Mouse (Mus musculus): ENCODE results near the gene Gm44965. TPM values are rescaled to one million over a fixed set of nuclear protein-coding genes. Genes with fewer than 3 reads are reported as not detected.

Gm44965 gene
- total RNA-seq (2014; rRNA removed): not detected in 2 replicates
- 0.54 TPM in 1 of 2 replicates, not detected in the other for polyA plus RNA-seq (2015; fragmentation: Nextera tagmentation; extraction: Ambion mirVana)

- WGBS: 3% methylated on average over 44 of the region's 45 CpGs
- H3K4me3 ChIP-seq (ENCODE audit: low read length): peak within 1 kb of the TSS; percentile 69
- H3K27ac ChIP-seq: peak within 1 kb of the TSS; percentile 98
- TF ChIP-seq CTCF (IDR thresholded peaks at IDR 0.05; ENCODE audit: low read depth): peak; percentile 66
- H3K36me3 ChIP-seq (ENCODE audit: insufficient read depth, low read length): peaks cover 24% of the 10 kb centered on the region
- DNase-seq (ENCODE audit: low spot score): peak; percentile 96
- peaks cover 10% of the 10 kb centered on the region; the same call in 1 of the 2 replicates for H3K4me1 ChIP-seq (ENCODE audit: insufficient read depth, low read length)
- peak within 1 kb of the TSS; percentile 93 for H3K9ac ChIP-seq (replicated peaks; ENCODE audit: low read length)
- 0 out of 2 replicates have a peak, but pooled peaks cover 3% of the 10 kb centered on the region for H3K9me3 ChIP-seq (ENCODE audit: low read length)
- ATAC-seq: peak; percentile 95
- H3K27me3 ChIP-seq (ENCODE audit: insufficient read depth, low read length): no peaks in the 10 kb centered on the region
- peak within 1 kb of the TSS; percentile 85 for H3K4me2 ChIP-seq (ENCODE audit: low read depth, low read length)
Observed at GRCm38 (mm10) chr6:48593158-48594042, at the start of gene Gm44965, which contains the start of gene Repin1. Gm44965 (plus strand) TSS chr6:48593941. Repin1 (plus strand) TSS chr6:48593883.

GRCm38 (mm10) chr6:48545251-48545650 is 48.5 kb upstream of the Gm44965 start:
- no peak overlapping the region for H3K9ac ChIP-seq (replicated peaks; ENCODE audit: low read length)
- 74% methylated on average over 5 of the region's 5 CpGs for WGBS
- ATAC-seq (no peak), DNase-seq (ENCODE audit: low spot score) (no peak)
- no peaks in the 10 kb centered on the region for H3K4me1 ChIP-seq (ENCODE audit: insufficient read depth, low read length)
- H3K4me2 ChIP-seq (ENCODE audit: low read depth, low read length): no peak overlapping the region
- TF ChIP-seq CTCF (IDR thresholded peaks at IDR 0.05; ENCODE audit: low read depth): no peak
- no peak overlapping the region for H3K4me3 ChIP-seq (ENCODE audit: low read length)
- H3K36me3 ChIP-seq (ENCODE audit: insufficient read depth, low read length): peaks cover 14% of the 10 kb centered on the region; the same call in 1 of the 2 replicates
- no peak overlapping the region for H3K27ac ChIP-seq
- no peaks in the 10 kb centered on the region for H3K9me3 ChIP-seq (ENCODE audit: low read length)
- no peaks in the 10 kb centered on the region for H3K27me3 ChIP-seq (ENCODE audit: insufficient read depth, low read length)

DNA sequence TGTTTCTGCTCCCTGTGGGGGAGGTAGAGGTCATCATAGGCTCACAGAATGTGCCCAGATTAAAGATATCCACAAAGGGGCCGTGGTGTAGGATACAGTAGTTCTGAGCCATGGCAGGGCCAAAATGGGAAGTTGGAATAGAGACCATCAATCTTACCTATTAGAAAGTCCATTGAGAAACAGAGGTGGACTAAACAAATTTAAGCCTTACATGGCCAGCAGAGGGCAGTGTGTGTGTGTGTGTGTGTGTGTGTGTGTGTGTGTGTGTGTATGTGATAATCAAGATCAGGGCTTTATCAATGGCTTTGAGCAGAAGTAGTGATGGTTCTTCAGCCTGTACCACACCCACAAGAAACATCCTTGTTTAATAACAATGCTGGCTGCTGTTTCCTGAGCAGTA is 47.5 kb upstream of the Gm44965 start:
- H3K4me2 ChIP-seq (ENCODE audit: low read depth, low read length): no peak overlapping the region
- H3K27me3 ChIP-seq (ENCODE audit: insufficient read depth, low read length): no peaks in the 10 kb centered on the region
- no peak overlapping the region for H3K4me3 ChIP-seq (ENCODE audit: low read length)
- 41% methylated on average over 1 of the region's 1 CpGs for WGBS
- H3K9me3 ChIP-seq (ENCODE audit: low read length): no peaks in the 10 kb centered on the region
- DNase-seq (ENCODE audit: low spot score) (peak; percentile 68), ATAC-seq (no peak)
- peak; percentile 87 for TF ChIP-seq CTCF (IDR thresholded peaks at IDR 0.05; ENCODE audit: low read depth)
- H3K9ac ChIP-seq (replicated peaks; ENCODE audit: low read length): no peak overlapping the region
- no peaks in the 10 kb centered on the region for H3K4me1 ChIP-seq (ENCODE audit: insufficient read depth, low read length)
- peaks cover 5% of the 10 kb centered on the region; the same call in 1 of the 2 replicates for H3K36me3 ChIP-seq (ENCODE audit: insufficient read depth, low read length)
- H3K27ac ChIP-seq: no peak overlapping the region

DNA sequence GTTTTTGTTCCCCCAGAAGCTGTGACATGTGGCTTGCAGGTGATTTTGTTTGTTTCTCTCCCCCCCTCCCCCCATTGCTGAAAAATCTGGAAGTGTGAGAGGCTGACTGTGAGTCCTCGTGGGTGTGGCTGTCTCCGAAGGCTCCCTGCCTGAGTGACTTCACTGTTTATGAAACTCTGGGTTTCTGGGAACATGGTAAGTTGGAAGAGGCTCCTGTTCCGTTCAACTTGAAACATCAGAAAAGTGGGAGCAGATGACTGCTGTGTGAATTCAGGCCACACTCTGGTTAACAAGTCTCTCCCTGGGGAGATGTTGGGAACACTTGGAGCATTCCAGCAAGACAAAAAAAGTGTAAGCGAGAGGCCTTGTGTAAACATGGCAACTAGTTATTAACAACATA is 46.9 kb upstream of the Gm44965 start:
- no peak overlapping the region for H3K9ac ChIP-seq (replicated peaks; ENCODE audit: low read length)
- H3K4me3 ChIP-seq (ENCODE audit: low read length): no peak overlapping the region
- TF ChIP-seq CTCF (IDR thresholded peaks at IDR 0.05; ENCODE audit: low read depth): no peak
- H3K4me2 ChIP-seq (ENCODE audit: low read depth, low read length): no peak overlapping the region
- H3K36me3 ChIP-seq (ENCODE audit: insufficient read depth, low read length): no peaks in the 10 kb centered on the region
- H3K27me3 ChIP-seq (ENCODE audit: insufficient read depth, low read length): no peaks in the 10 kb centered on the region
- H3K27ac ChIP-seq: no peak overlapping the region
- ATAC-seq (no peak), DNase-seq (ENCODE audit: low spot score) (no peak)
- H3K9me3 ChIP-seq (ENCODE audit: low read length): no peaks in the 10 kb centered on the region
- 63% methylated on average over 4 of the region's 4 CpGs for WGBS
- H3K4me1 ChIP-seq (ENCODE audit: insufficient read depth, low read length): no peaks in the 10 kb centered on the region

- TF ChIP-seq CTCF (IDR thresholded peaks at IDR 0.05; ENCODE audit: low read depth): no peak
- Histone ChIP-seq H3K4me3 (ENCODE audit: low read length) (no peak overlapping the region), H3K27me3 (ENCODE audit: insufficient read depth, low read length) (no peaks in the 10 kb centered on the region), H3K36me3 (ENCODE audit: insufficient read depth, low read length) (no peaks in the 10 kb centered on the region), H3K4me1 (ENCODE audit: insufficient read depth, low read length) (no peaks in the 10 kb centered on the region), H3K4me2 (ENCODE audit: low read depth, low read length) (no peak overlapping the region), H3K27ac (no peak overlapping the region), H3K9me3 (ENCODE audit: low read length) (no peaks in the 10 kb centered on the region), H3K9ac (replicated peaks; ENCODE audit: low read length) (no peak overlapping the region)
- DNase-seq (ENCODE audit: low spot score): no peak
- no peak for ATAC-seq
- WGBS: 91% methylated on average over 6 of the region's 6 CpGs
Observed at GRCm38 (mm10) chr6:48548314-48548713, 45.4 kb upstream of the Gm44965 start.

DNA sequence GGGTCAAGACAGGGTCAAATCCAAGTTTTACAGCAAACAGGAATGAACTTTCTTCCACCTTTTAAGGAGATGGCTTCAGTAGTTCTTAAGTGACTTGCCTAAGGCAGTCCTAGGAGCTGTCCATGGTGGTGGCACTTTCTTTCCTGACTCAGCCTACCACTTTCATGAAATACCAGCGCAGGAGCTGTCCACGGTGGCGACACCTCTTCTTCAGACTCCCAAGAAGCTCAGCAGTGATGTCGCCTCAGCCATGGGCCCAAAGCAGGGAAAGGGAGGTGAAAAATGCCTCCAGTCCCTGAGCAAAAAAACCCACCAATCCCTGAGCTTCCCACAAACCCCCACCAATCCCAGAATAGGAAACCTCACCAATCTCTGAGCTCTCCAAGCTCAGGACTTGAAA is 40.8 kb upstream of the Gm44965 start:
- no peak overlapping the region for H3K4me3 ChIP-seq (ENCODE audit: low read length)
- no peak overlapping the region for H3K27ac ChIP-seq
- no peaks in the 10 kb centered on the region for H3K36me3 ChIP-seq (ENCODE audit: insufficient read depth, low read length)
- H3K4me2 ChIP-seq (ENCODE audit: low read depth, low read length): no peak overlapping the region
- no peak for TF ChIP-seq CTCF (IDR thresholded peaks at IDR 0.05; ENCODE audit: low read depth)
- H3K4me1 ChIP-seq (ENCODE audit: insufficient read depth, low read length): peaks cover 8% of the 10 kb centered on the region; the same call in 1 of the 2 replicates
- WGBS: 65% methylated on average over 4 of the region's 4 CpGs
- DNase-seq (ENCODE audit: low spot score) (no peak), ATAC-seq (no peak)
- no peaks in the 10 kb centered on the region for H3K9me3 ChIP-seq (ENCODE audit: low read length)
- no peaks in the 10 kb centered on the region for H3K27me3 ChIP-seq (ENCODE audit: insufficient read depth, low read length)
- H3K9ac ChIP-seq (replicated peaks; ENCODE audit: low read length): no peak overlapping the region

Measured in hindbrain, postnatal 0 days (tissue).